Mouse (Mus musculus) CH12.LX (cell line): ENCODE results near the gene Taf8. TPM values are rescaled to one million over a fixed set of nuclear protein-coding genes. Genes with fewer than 3 reads are reported as not detected.

Experiments
- DNase-seq: peaks from one replicate; pipeline ENCODE4 v3.0.0-alpha.2; 2013; ENCODE audit errors: extremely low read depth
- H3K27ac ChIP-seq: 2 replicates; pipeline ENCODE4 v1.5.1; 2012; ENCODE audit warnings: low read depth, mild to moderate bottlenecking, control low read depth, moderate library complexity; ENCODE audit not compliant: insufficient read depth
- H3K27me3 ChIP-seq: replicated peaks from 2 replicates; pipeline ENCODE3; 2012; ENCODE audit warnings: inconsistent platforms
- H3K36me3 ChIP-seq, 2 experiments: replicated peaks in 1 of 2; 2 replicates each; pipeline versions ENCODE3 to v1.6.1; 2012; ENCODE audit warnings: inconsistent platforms in 1 of 2, low read length in 1 of 2, mild to moderate bottlenecking in 1 of 2, mixed read lengths in 1 of 2, moderate library complexity in 1 of 2; ENCODE audit not compliant: control insufficient read depth in 1 of 2, insufficient read depth in 1 of 2
- H3K4me1 ChIP-seq, 2 experiments: 2 replicates each; pipeline ENCODE4 v1.6.1; 2012; ENCODE audit warnings: inconsistent platforms in 1 of 2, moderate library complexity in 1 of 2; ENCODE audit not compliant: insufficient read depth in 2 of 2, control insufficient read depth in 1 of 2
- H3K4me2 ChIP-seq: 2 replicates; pipeline ENCODE4 v1.6.1; 2012; ENCODE audit warnings: low read depth, mild to moderate bottlenecking, control low read depth; ENCODE audit not compliant: poor library complexity, insufficient read depth, severe bottlenecking
- H3K4me3 ChIP-seq, 3 experiments: fragments of 150-350 bp in 1 of 3; sonication (generic) in 1 of 3; replicated peaks in 1 of 3; 2 replicates each; pipeline versions ENCODE3 to v1.5.1; 2011 to 2012; ENCODE audit warnings: low read depth in 2 of 3, low read length in 2 of 3, mild to moderate bottlenecking in 2 of 3, moderate library complexity in 2 of 3, control low read depth in 1 of 3, improper control_type of control experiment in 1 of 3, inconsistent platforms in 1 of 3, mixed read lengths in 1 of 3; ENCODE audit not compliant: poor library complexity in 1 of 3
- H3K79me2 ChIP-seq: replicated peaks from 2 replicates; pipeline ENCODE4 v1.6.1; 2012; ENCODE audit warnings: mild to moderate bottlenecking, moderate library complexity; ENCODE audit not compliant: control insufficient read depth, poor library complexity, insufficient read depth, severe bottlenecking; ENCODE audit errors: extremely low read depth
- H3K9ac ChIP-seq: 2 replicates; pipeline ENCODE4 v1.6.1; 2012; ENCODE audit warnings: low read depth, mild to moderate bottlenecking, control low read depth, moderate library complexity; ENCODE audit not compliant: insufficient read depth
- H3K9me3 ChIP-seq: replicated peaks from 2 replicates; pipeline ENCODE3; 2012; ENCODE audit warnings: low read length, inconsistent platforms, mixed read lengths
- BHLHE40 ChIP-seq: IDR thresholded peaks from 2 replicates; pipeline ENCODE4 v1.6.1; 2011; ENCODE audit warnings: mild to moderate bottlenecking, low read depth, low read length, improper control_type of control experiment
- CHD2 ChIP-seq: IDR thresholded peaks from 2 replicates; pipeline ENCODE4 v1.6.1; 2011; ENCODE audit warnings: low read length, improper control_type of control experiment
- E2F4 ChIP-seq: IDR thresholded peaks from 2 replicates; pipeline ENCODE4 v1.6.1; 2011; ENCODE audit warnings: low read depth, low read length, improper control_type of control experiment; ENCODE audit not compliant: insufficient replicate concordance
- EP300 ChIP-seq: IDR thresholded peaks from 2 replicates; pipeline ENCODE4 v1.6.1; 2011; ENCODE audit warnings: low read length, improper control_type of control experiment
- JUN ChIP-seq: IDR thresholded peaks from 2 replicates; pipeline ENCODE4 v1.6.1; 2011; ENCODE audit warnings: low read depth, mild to moderate bottlenecking, low read length, improper control_type of control experiment, moderate library complexity; ENCODE audit not compliant: insufficient read depth
- JUND ChIP-seq: conservative IDR thresholded peaks from 2 replicates; pipeline ENCODE4 v1.6.1; 2011; ENCODE audit warnings: low read depth, low read length, improper control_type of control experiment
- MXI1 ChIP-seq: IDR thresholded peaks from 2 replicates; pipeline ENCODE4 v1.6.1; 2011; ENCODE audit warnings: mild to moderate bottlenecking, low read depth, low read length, improper control_type of control experiment
- NELFE ChIP-seq: IDR thresholded peaks from 2 replicates; pipeline ENCODE4 v1.6.1; 2011; ENCODE audit warnings: low read depth, low read length, improper control_type of control experiment
- NRF1 ChIP-seq: IDR thresholded peaks from 2 replicates; pipeline ENCODE4 v1.6.1; 2014; ENCODE audit warnings: low read depth, mild to moderate bottlenecking, inconsistent platforms, low read length, improper control_type of control experiment, moderate library complexity
- POLR2AphosphoS2 ChIP-seq: IDR thresholded peaks from 2 replicates; pipeline ENCODE4 v1.6.1; 2011; ENCODE audit warnings: low read depth, low read length, improper control_type of control experiment
- RAD21 ChIP-seq: IDR thresholded peaks from 2 replicates; pipeline ENCODE4 v1.6.1; 2011; ENCODE audit warnings: low read depth, mild to moderate bottlenecking, low read length, improper control_type of control experiment, moderate library complexity
- TBP ChIP-seq: conservative IDR thresholded peaks from 2 replicates; pipeline ENCODE4 v1.6.1; 2011; ENCODE audit warnings: low read depth, low read length, improper control_type of control experiment
- UBTF ChIP-seq: IDR thresholded peaks from 2 replicates; pipeline ENCODE4 v1.6.1; 2012; ENCODE audit warnings: low read depth, mild to moderate bottlenecking, inconsistent platforms, low read length, improper control_type of control experiment, moderate library complexity
- USF1 ChIP-seq: IDR thresholded peaks from 2 replicates; pipeline ENCODE4 v1.6.1; 2014; ENCODE audit warnings: low read depth, mild to moderate bottlenecking, inconsistent platforms, low read length, improper control_type of control experiment
- ZC3H11A ChIP-seq: IDR thresholded peaks from 2 replicates; pipeline ENCODE4 v1.6.1; 2012; ENCODE audit warnings: low read depth, mild to moderate bottlenecking, inconsistent platforms, low read length, improper control_type of control experiment
- ZKSCAN1 ChIP-seq: IDR thresholded peaks from 2 replicates; pipeline ENCODE4 v1.6.1; 2012; ENCODE audit warnings: low read depth, inconsistent platforms, low read length, improper control_type of control experiment, borderline replicate concordance
- ZNF384 ChIP-seq: IDR thresholded peaks from 2 replicates; pipeline ENCODE4 v1.6.1; 2012; ENCODE audit warnings: low read depth, low read length, improper control_type of control experiment, inconsistent platforms
- dilution Hi-C: fragments of 300-500 bp; cut with MboI; formaldehyde crosslinking; loops from 2 replicates; pipeline ENCODE4 v1.14.3; 2020; ENCODE audit warnings: low sequenced_read_pairs; ENCODE audit not compliant: extremely low pct_unique_long_range_greater_than_20kb, extremely low pct_ligation_motif_present
- in situ Hi-C: fragments of 300-500 bp; cut with MboI; formaldehyde crosslinking; loops from 3 replicates; pipeline ENCODE4 v1.14.3; 2019; ENCODE audit warnings: low sequenced_read_pairs, low pct_ligation_motif_present, low pct_unique_long_range_greater_than_20kb, mixed read lengths
- polyA plus RNA-seq: library from polyadenylated mRNA; unstranded; fragments of >175 nt; gene quantifications from 2 replicates; pipeline ENCODE4 v1.2.1, GENCODE M21; 2012; ENCODE audit warnings: low read depth; ENCODE audit not compliant: insufficient read length
- total RNA-seq, 2 experiments: library from RNA; depleted of rRNA; stranded (reverse); fragments of 300-350 nt in 1 of 2; fragments of >200 nt in 1 of 2; gene quantifications; 2 replicates each; pipeline ENCODE4 v1.2.3; 2012 to 2014

Gene Taf8
- total and polyA plus RNA-seq, 3 experiments = 16.9 to 18.0 (median 17.0) TPM

- no peaks in the 10 kb centered on the region for H3K79me2 ChIP-seq
- TF ChIP-seq JUN (no peak), NRF1 (no peak), ZC3H11A (no peak), RAD21 (no peak), JUND (no peak), TBP (no peak), ZNF384 (no peak), MXI1 (no peak), USF1 (no peak), POLR2AphosphoS2 (no peak), ZKSCAN1 (no peak)
- TF ChIP-seq, all 38 proteins: peak for 0
- no peak overlapping the region for H3K9ac ChIP-seq
- in situ Hi-C loops (no loop called here), dilution Hi-C loops (no loop called here)
- H3K9me3 ChIP-seq = no peaks in the 10 kb centered on the region
- no peak overlapping the region for H3K4me2 ChIP-seq
- no peaks in the 10 kb centered on the region for H3K27me3 ChIP-seq
- H3K4me1 ChIP-seq = peaks cover 0 to 30% of the 10 kb centered on the region in 2 experiments; a peak in 2 of 4 replicates
- no peak overlapping the region for H3K27ac ChIP-seq
- H3K36me3 ChIP-seq = no peaks in the 10 kb centered on the region
- no peak overlapping the region for H3K4me3 ChIP-seq
- no peak for DNase-seq
These were observed 22.0 kb upstream of the Taf8 start for GRCm38 (mm10) chr17:47524055-47524454.

- Histone ChIP-seq H3K79me2 (no peaks in the 10 kb centered on the region), H3K27me3 (no peaks in the 10 kb centered on the region), H3K27ac (no peak overlapping the region), H3K9ac (no peak overlapping the region), H3K4me3 (no peak overlapping the region), H3K4me1 (peaks cover 0 to 30% of the 10 kb centered on the region in 2 experiments; a peak in 2 of 4 replicates), H3K9me3 (no peaks in the 10 kb centered on the region), H3K4me2 (no peak overlapping the region), H3K36me3 (no peaks in the 10 kb centered on the region)
- in situ Hi-C loops (no loop called here), dilution Hi-C loops (no loop called here)
- TF ChIP-seq BHLHE40 (no peak), JUN (no peak), E2F4 (no peak), EP300 (no peak), RAD21 (no peak), USF1 (no peak)
- no peak for DNase-seq
These were observed 21.2 kb upstream of the Taf8 start for GRCm38 (mm10) chr17:47523211-47523682.

- in situ Hi-C loops = no loop called here
These were observed 20.4 kb upstream of the Taf8 start for GRCm38 (mm10) chr17:47522536-47522935.

More at GRCm38 (mm10) chr17:47522536-47522935, 20.4 kb upstream of the Taf8 start:
- no peak overlapping the region for H3K4me2 ChIP-seq
- H3K27ac ChIP-seq = no peak overlapping the region
- dilution Hi-C loops = no loop called here
- TF ChIP-seq CHD2 (no peak), UBTF (no peak), POLR2AphosphoS2 (no peak), ZKSCAN1 (no peak), TBP (no peak), NELFE (no peak)
- no peaks in the 10 kb centered on the region for H3K79me2 ChIP-seq
- no peak overlapping the region for H3K4me3 ChIP-seq
- H3K4me1 ChIP-seq = peaks cover 0 to 29% of the 10 kb centered on the region in 2 experiments; a peak in 2 of 4 replicates
- H3K36me3 ChIP-seq = no peaks in the 10 kb centered on the region
- no peak overlapping the region for H3K9ac ChIP-seq
- no peak for DNase-seq
- no peaks in the 10 kb centered on the region for H3K9me3 ChIP-seq
- H3K27me3 ChIP-seq = no peaks in the 10 kb centered on the region
